Mouse (Mus musculus) CH12.LX (cell line): ENCODE results near the gene Col6a2.

Source experiments
- CTCF ChIP-seq, 2 experiments: IDR thresholded peaks in 1 of 2; conservative IDR thresholded peaks in 1 of 2; 2 replicates each; pipeline ENCODE4 v1.5.1; 2011 to 2012; ENCODE audit warnings: low read depth in 2 of 2, low read length in 2 of 2, improper control_type of control experiment in 1 of 2, inconsistent platforms in 1 of 2, mild to moderate bottlenecking in 1 of 2, moderate library complexity in 1 of 2
- ETS1 ChIP-seq: conservative IDR thresholded peaks from 2 replicates; pipeline ENCODE4 v1.6.1; 2012; ENCODE audit warnings: low read depth, mild to moderate bottlenecking, inconsistent platforms, low read length, improper control_type of control experiment, moderate library complexity
- MAX ChIP-seq: IDR thresholded peaks from 2 replicates; pipeline ENCODE4 v1.6.1; 2011; ENCODE audit warnings: low read length, improper control_type of control experiment
- POLR2A ChIP-seq: IDR thresholded peaks from 2 replicates; pipeline ENCODE4 v1.6.1; 2011; ENCODE audit warnings: low read depth, mild to moderate bottlenecking, improper control_type of control experiment, low read length
- SIN3A ChIP-seq: IDR thresholded peaks from 2 replicates; pipeline ENCODE4 v1.6.1; 2012; ENCODE audit warnings: low read length, improper control_type of control experiment, inconsistent platforms

DNA sequence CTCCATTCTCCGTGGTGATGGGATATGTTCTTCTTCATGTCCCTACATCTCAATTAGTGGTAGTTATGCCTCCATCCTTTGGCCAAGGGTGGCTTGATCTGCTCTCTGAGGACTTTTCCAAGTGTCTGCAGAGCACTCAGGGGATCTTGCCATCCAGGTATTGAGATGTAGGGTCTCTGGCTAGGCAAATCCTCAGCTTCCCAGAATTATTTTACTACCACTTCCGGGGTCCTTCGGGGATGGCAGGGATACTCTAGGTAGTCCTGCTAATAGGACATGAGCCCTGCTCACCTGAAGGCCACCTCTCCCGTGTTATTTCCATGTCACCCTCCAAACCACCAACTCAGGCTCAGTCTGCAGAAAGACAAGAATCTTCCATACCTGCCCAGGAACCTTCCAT, 13.2 kb upstream of the Col6a2 start:
- TF ChIP-seq SIN3A (no peak), ETS1 (no peak), POLR2A (no peak), MAX (no peak), CTCF (conservative IDR thresholded peaks at IDR 0.05 in 1 of 2, IDR thresholded peaks at IDR 0.05 in 1 of 2; ENCODE audit: low read depth in 2 of 2, low read length in 2 of 2) (no peak)
